Comparison of ENCODE assay signal across 9 mouse cellular contexts in the genomic region with DNA sequence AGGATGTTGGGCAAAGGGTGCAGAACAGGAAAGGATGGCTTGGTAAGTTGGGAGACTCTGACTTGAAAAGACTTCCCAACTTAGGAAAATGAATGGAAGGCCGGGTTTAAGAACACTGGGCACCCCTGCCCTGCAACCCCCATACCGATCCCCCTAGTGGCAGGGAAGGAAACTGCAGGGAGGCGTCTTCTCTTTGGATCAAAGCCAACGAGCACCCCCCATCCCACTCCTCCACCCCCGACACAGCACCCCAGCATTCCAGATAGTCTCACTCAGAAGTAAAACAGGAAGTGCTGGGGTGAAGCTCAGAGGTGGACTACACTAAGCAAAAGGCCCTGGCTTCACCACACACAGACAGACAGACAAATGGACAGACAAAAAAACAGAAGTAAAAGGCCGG.
DNase-seq lines count a peak whose midpoint lies in the region; TF ChIP-seq lines count a peak whose summit lies in the region.
"Had no signal": no experiment of that assay in that cellular context is flagged by ENCODE, and none has a peak within 500 bp of the region (broad histone marks: within the 10 kb centered on the region; RNA-seq: fewer than 3 reads in every experiment).

No protein-coding gene starts in this region.

- peak; percentile 67 for DNase-seq in adrenal gland, postnatal 14 days
- no peak for DNase-seq in adrenal gland, adult 2 months
- DNase-seq in layer of hippocampus, adult 2 months (ENCODE audit: low spot score in 2 of 2), result no peak
- no peak for DNase-seq in layer of hippocampus, postnatal 36 days
- peak; percentile 60 for DNase-seq in ZHBTc4 (ENCODE audit: low read depth, low spot score)
- DNase-seq in natural killer cell, adult 2 months (ENCODE audit: low spot score in 2 of 2), result peak; percentile 24 to 27
- no peak for DNase-seq in urinary bladder, postnatal 4 days (ENCODE audit: low spot score in 2 of 2)
- no peak for DNase-seq in frontal cortex, postnatal 25 days (ENCODE audit: low spot score in 2 of 2)

- no peak overlapping the region for H3K4me3 ChIP-seq in layer of hippocampus, adult 2 months
- H3K4me3 ChIP-seq: embryonic facial prominence, embryonic 15.5 days had no signal

- peak; percentile 76 for TF ChIP-seq CTCF in layer of hippocampus, adult 2 months (conservative IDR thresholded peaks at IDR 0.05)

- no peak overlapping the region for H3K27ac ChIP-seq in layer of hippocampus, adult 2 months
- H3K27ac ChIP-seq: embryonic facial prominence, embryonic 15.5 days had no signal

Comparison
In these comparisons a context has a peak if more than half of its experiments do, and no peak if none do; other contexts are left out.
1. DNase-seq: peak in adrenal gland, postnatal 14 days (single experiment), ZHBTc4 (single experiment) and natural killer cell, adult 2 months (2 of 2); none in adrenal gland, adult 2 months (single experiment), layer of hippocampus, adult 2 months (0 of 2), layer of hippocampus, postnatal 36 days (0 of 2), urinary bladder, postnatal 4 days (0 of 2) and frontal cortex, postnatal 25 days (0 of 2).